Mouse (Mus musculus) neural tube, embryonic 12.5 days (tissue): ENCODE measurements around the gene Rps6kb1. TPM values are rescaled to one million over a fixed set of nuclear protein-coding genes. Genes with fewer than 3 reads are reported as not detected.

Source experiments
- ATAC-seq: fragments of 200-750 bp; cut with Nextera tagmentation; 2 replicates; pipeline ENCODE4 v1.8.0; 2017; ENCODE audit warnings: low read depth, mild to moderate bottlenecking, moderate TSS enrichment, moderate library complexity; ENCODE audit not compliant: low FRiP score
- H3K27ac ChIP-seq: fragments of 300-500 bp; sonication (generic); 2 replicates; pipeline ENCODE4 v1.5.1; 2016
- H3K27me3 ChIP-seq: fragments of 300-500 bp; sonication (generic); replicated peaks from 2 replicates; pipeline ENCODE4 v1.6.1; 2016; ENCODE audit warnings: mild to moderate bottlenecking
- H3K36me3 ChIP-seq: fragments of 300-500 bp; sonication (generic); 2 replicates; pipeline ENCODE4 v1.6.1; 2016; ENCODE audit warnings: mild to moderate bottlenecking
- H3K4me1 ChIP-seq: fragments of 300-500 bp; sonication (generic); 2 replicates; pipeline ENCODE4 v1.6.1; 2016
- H3K4me2 ChIP-seq: fragments of 300-500 bp; sonication (generic); replicated peaks from 2 replicates; pipeline ENCODE4 v1.6.1; 2016; ENCODE audit warnings: mild to moderate bottlenecking
- H3K4me3 ChIP-seq: fragments of 300-500 bp; sonication (generic); 2 replicates; pipeline ENCODE4 v1.5.1; 2016
- H3K9ac ChIP-seq: fragments of 300-500 bp; sonication (generic); 2 replicates; pipeline ENCODE4 v1.6.1; 2016; ENCODE audit warnings: mild to moderate bottlenecking
- H3K9me3 ChIP-seq: fragments of 300-500 bp; sonication (generic); 2 replicates; pipeline ENCODE4 v1.6.1; 2016; ENCODE audit warnings: mild to moderate bottlenecking
- WGBS: fragments of 180-500 bp; shearing (Covaris S2); methylation state at CpG from one replicate; pipeline ENCODE4 v1.1.7; 2016; 5-methylcytosine and 5-hydroxymethylcytosine counted together
- polyA plus RNA-seq: library from polyadenylated mRNA; unstranded; fragments of >200 nt; fragmentation: Nextera tagmentation; extraction: Ambion mirVana; gene quantifications from 2 replicates; pipeline ENCODE4 v1.2.1, GENCODE M21; 2016

The Rps6kb1 gene
- polyA plus RNA-seq, result 68.9 and 71.8 TPM in 2 replicates

- no peaks in the 10 kb centered on the region for H3K4me1 ChIP-seq
- H3K4me3 ChIP-seq, result peak within 1 kb of the TSS; percentile 98
- no peaks in the 10 kb centered on the region for H3K9me3 ChIP-seq
- peak within 1 kb of the TSS; percentile 85 for H3K4me2 ChIP-seq
- under 1% methylated on average over 43 of the region's 43 CpGs for WGBS
- peak within 1 kb of the TSS; percentile 97 for H3K9ac ChIP-seq
- peaks cover 4% of the 10 kb centered on the region; the same call in 1 of the 2 replicates for H3K36me3 ChIP-seq
- ATAC-seq, result peak; percentile 98
- peak within 1 kb of the TSS; percentile 62 for H3K27ac ChIP-seq
- H3K27me3 ChIP-seq, result no peaks in the 10 kb centered on the region
Observed at GRCm38 (mm10) chr11:86544639-86545299, at the start of gene Rps6kb1, which contains the start of gene Tubd1. Gene Rps6kb1, minus strand, starts transcription at chr11:86544805. Gene Tubd1, plus strand, starts transcription at chr11:86544991.

DNA sequence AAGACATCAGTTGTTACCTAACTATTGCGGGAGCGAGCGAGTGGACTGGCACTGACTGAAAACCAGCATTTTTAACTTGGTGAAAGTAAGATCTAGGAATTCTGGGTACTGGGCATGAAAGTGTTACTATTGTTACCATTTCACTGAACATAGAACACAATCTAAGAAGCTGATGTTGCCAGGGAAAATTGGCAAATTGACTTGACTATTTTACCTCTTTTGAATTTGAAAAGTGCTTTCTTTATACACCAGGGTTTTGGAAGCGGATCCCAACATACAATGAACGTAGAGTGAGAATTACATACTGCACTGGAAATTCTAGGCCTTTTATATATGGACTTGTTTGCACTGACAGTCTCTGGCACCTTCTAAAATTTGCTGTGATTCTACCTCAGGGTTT is 48.8 kb upstream of the Rps6kb1 start:
- 91% methylated on average over 5 of the region's 5 CpGs for WGBS
- Histone ChIP-seq H3K4me3 (no peak overlapping the region), H3K36me3 (no peaks in the 10 kb centered on the region), H3K4me1 (no peaks in the 10 kb centered on the region), H3K27me3 (no peaks in the 10 kb centered on the region), H3K9ac (no peak overlapping the region), H3K9me3 (no peaks in the 10 kb centered on the region), H3K27ac (no peak overlapping the region), H3K4me2 (no peak overlapping the region)
- ATAC-seq, result no peak

- Histone ChIP-seq H3K36me3 (no peaks in the 10 kb centered on the region), H3K27ac (no peak overlapping the region), H3K4me2 (no peak overlapping the region), H3K4me1 (no peaks in the 10 kb centered on the region), H3K9ac (no peak overlapping the region), H3K9me3 (no peaks in the 10 kb centered on the region), H3K27me3 (no peaks in the 10 kb centered on the region), H3K4me3 (no peak overlapping the region)
- 35% methylated on average over 3 of the region's 3 CpGs for WGBS
- ATAC-seq, result no peak
Observed at GRCm38 (mm10) chr11:86592993-86593392, 48.4 kb upstream of the Rps6kb1 start.

GRCm38 (mm10) chr11:86591931-86592616 is 47.5 kb upstream of the Rps6kb1 start:
- ATAC-seq, result no peak
- Histone ChIP-seq H3K9me3 (no peaks in the 10 kb centered on the region), H3K36me3 (no peaks in the 10 kb centered on the region), H3K27ac (no peak overlapping the region), H3K4me2 (no peak overlapping the region), H3K4me1 (peaks cover 3% of the 10 kb centered on the region; the same call in 1 of the 2 replicates), H3K4me3 (no peak overlapping the region), H3K9ac (no peak overlapping the region), H3K27me3 (no peaks in the 10 kb centered on the region)
- WGBS, result 91% methylated on average over 2 of the region's 2 CpGs

DNA sequence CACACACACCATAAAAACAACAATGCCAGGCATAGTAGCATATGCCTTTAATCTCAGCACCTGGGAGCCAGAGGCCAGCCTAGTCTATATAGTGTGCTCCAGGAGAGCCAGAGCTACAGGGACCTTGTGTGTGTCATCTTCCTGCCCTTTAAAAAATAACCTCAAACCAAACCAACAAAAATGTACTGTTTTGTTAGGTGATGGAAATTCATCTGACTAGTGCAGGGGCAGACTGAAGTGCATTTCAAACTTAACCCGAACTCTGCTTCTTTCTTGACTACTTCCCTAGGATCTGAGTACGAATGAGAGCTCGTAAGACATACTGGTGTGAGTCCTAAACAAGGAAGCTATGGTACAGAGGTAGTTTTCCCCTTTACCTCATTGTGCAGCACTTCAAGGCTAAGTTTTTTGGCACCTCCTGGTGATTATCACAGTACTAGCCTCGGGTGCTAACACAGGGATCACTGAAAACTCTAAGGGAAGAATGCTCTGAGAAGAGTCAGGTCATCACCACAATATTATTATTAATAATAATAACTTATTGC is 46.8 kb upstream of the Rps6kb1 start:
- Histone ChIP-seq H3K4me1 (peaks cover 9% of the 10 kb centered on the region; the same call in 1 of the 2 replicates), H3K27me3 (no peaks in the 10 kb centered on the region), H3K9me3 (no peaks in the 10 kb centered on the region), H3K4me3 (no peak overlapping the region), H3K27ac (no peak overlapping the region), H3K4me2 (no peak overlapping the region), H3K36me3 (no peaks in the 10 kb centered on the region), H3K9ac (no peak overlapping the region)
- WGBS, result 84% methylated on average over 4 of the region's 4 CpGs
- ATAC-seq, result no peak

- 93% methylated on average over 10 of the region's 10 CpGs for WGBS
- ATAC-seq, result no peak
- H3K27ac ChIP-seq, result no peak overlapping the region
- no peak overlapping the region for H3K4me3 ChIP-seq
- no peaks in the 10 kb centered on the region for H3K36me3 ChIP-seq
- no peaks in the 10 kb centered on the region for H3K9me3 ChIP-seq
- no peaks in the 10 kb centered on the region for H3K27me3 ChIP-seq
- peaks cover 9% of the 10 kb centered on the region; the same call in 1 of the 2 replicates for H3K4me1 ChIP-seq
- H3K9ac ChIP-seq, result no peak overlapping the region
- H3K4me2 ChIP-seq, result no peak overlapping the region
Observed at GRCm38 (mm10) chr11:86590579-86590978, 46.0 kb upstream of the Rps6kb1 start.

DNA sequence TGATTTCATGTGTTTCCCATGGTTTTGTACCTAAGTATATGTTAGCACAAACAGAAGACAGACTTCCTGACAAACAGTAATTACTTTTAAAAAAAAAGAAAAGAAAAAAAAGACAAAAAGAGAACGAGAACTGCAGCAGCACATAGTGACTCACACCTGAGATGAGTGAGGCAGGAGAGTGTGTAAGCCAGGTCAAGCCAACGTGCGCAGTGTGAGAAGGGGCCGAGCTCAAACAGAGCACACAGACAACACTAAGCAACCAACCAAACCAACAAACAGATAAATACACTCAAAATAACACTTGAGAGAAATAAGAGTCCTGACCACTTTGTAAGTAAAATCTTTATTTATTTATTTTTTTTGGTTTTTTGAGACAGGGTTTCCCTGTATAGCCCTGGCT is 45.5 kb upstream of the Rps6kb1 start:
- WGBS, result 93% methylated on average over 4 of the region's 4 CpGs

GRCm38 (mm10) chr11:86588583-86589298 is 44.1 kb upstream of the Rps6kb1 start:
- H3K4me3 ChIP-seq, result no peak overlapping the region
- no peaks in the 10 kb centered on the region for H3K27me3 ChIP-seq
- no peak for ATAC-seq
- no peak overlapping the region for H3K27ac ChIP-seq
- peaks cover 9% of the 10 kb centered on the region; the same call in 1 of the 2 replicates for H3K4me1 ChIP-seq
- no peak overlapping the region for H3K4me2 ChIP-seq
- H3K9me3 ChIP-seq, result no peaks in the 10 kb centered on the region
- H3K36me3 ChIP-seq, result no peaks in the 10 kb centered on the region
- WGBS, result 93% methylated on average over 4 of the region's 4 CpGs
- no peak overlapping the region for H3K9ac ChIP-seq

More for the DNA sequence above, 45.5 kb upstream of the Rps6kb1 start:
- Histone ChIP-seq H3K9ac (no peak overlapping the region), H3K9me3 (no peaks in the 10 kb centered on the region), H3K4me1 (peaks cover 9% of the 10 kb centered on the region; the same call in 1 of the 2 replicates), H3K36me3 (no peaks in the 10 kb centered on the region), H3K4me3 (no peak overlapping the region), H3K27ac (no peak overlapping the region), H3K4me2 (no peak overlapping the region), H3K27me3 (no peaks in the 10 kb centered on the region)
- no peak for ATAC-seq

GRCm38 (mm10) chr11:86587830-86588229 is 43.2 kb upstream of the Rps6kb1 start:
- Histone ChIP-seq H3K9ac (no peak overlapping the region), H3K36me3 (no peaks in the 10 kb centered on the region), H3K9me3 (no peaks in the 10 kb centered on the region), H3K27ac (no peak overlapping the region), H3K4me3 (no peak overlapping the region), H3K4me2 (no peak overlapping the region), H3K4me1 (peaks cover 9% of the 10 kb centered on the region; the same call in 1 of the 2 replicates), H3K27me3 (no peaks in the 10 kb centered on the region)
- ATAC-seq, result no peak
- WGBS, result 45% methylated on average over 7 of the region's 7 CpGs

- H3K9me3 ChIP-seq, result no peaks in the 10 kb centered on the region
- no peaks in the 10 kb centered on the region for H3K36me3 ChIP-seq
- no peak for ATAC-seq
- H3K4me2 ChIP-seq, result peak overlapping the region; percentile 41
- H3K4me1 ChIP-seq, result peaks cover 9% of the 10 kb centered on the region; the same call in 1 of the 2 replicates
- no peaks in the 10 kb centered on the region for H3K27me3 ChIP-seq
- no peak overlapping the region for H3K4me3 ChIP-seq
- H3K27ac ChIP-seq, result no peak overlapping the region
- 10% methylated on average over 15 of the region's 15 CpGs for WGBS
- 0 out of 2 replicates have a peak overlapping the region, but pooled peaks have one; percentile 21 for H3K9ac ChIP-seq
Observed at GRCm38 (mm10) chr11:86586868-86587792, 42.5 kb upstream of the Rps6kb1 start.

DNA sequence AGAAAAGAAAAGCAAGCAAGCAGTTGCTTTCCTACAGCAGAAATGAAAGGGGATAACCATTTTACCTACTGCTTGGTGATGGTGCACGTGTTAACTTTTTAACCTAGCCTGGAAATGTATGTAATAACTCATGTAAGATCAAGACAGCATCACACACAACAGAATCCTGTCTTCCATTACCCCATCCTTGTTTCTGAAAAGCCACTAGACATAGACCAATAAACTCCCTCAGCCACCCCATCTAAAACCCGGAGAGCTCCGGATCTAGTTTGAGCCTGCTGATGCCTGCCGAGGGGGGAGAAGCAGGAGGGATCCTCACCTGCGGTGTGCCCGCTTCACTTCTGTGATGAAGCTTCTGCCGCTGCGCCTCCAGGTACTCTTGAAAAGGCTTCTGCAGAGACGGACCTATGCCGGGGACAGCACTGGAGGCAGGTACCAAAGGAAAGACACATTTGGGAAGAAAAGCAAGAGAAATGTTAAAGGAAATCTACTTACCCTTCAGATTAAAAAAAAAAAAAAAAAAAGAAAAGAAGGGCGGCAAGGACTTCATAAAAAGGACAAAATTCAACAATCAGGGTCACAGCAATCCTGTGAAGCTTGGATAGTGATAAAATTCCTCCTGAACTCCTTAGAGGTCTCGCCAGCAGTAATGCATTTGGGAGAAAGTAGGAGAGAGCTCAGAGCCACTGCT is 41.7 kb upstream of the Rps6kb1 start:
- no peaks in the 10 kb centered on the region for H3K36me3 ChIP-seq
- ATAC-seq, result no peak
- WGBS, result 27% methylated on average over 12 of the region's 12 CpGs
- no peak overlapping the region for H3K27ac ChIP-seq
- no peaks in the 10 kb centered on the region for H3K9me3 ChIP-seq
- peaks cover 9% of the 10 kb centered on the region; the same call in 1 of the 2 replicates for H3K4me1 ChIP-seq
- H3K4me2 ChIP-seq, result peak overlapping the region; percentile 41
- H3K9ac ChIP-seq, result no peak overlapping the region
- H3K27me3 ChIP-seq, result no peaks in the 10 kb centered on the region
- 0 out of 2 replicates have a peak overlapping the region, but pooled peaks have one; percentile 1 for H3K4me3 ChIP-seq
